Mouse (Mus musculus) retina, adult 2 months (tissue): Measurements from ENCODE around the gene Cblc.

Experiments used
- DNase-seq: peaks from one replicate; pipeline ENCODE4 v3.0.0-alpha.2; 2012; ENCODE audit warnings: low read depth, low spot score

Cblc gene

DNA sequence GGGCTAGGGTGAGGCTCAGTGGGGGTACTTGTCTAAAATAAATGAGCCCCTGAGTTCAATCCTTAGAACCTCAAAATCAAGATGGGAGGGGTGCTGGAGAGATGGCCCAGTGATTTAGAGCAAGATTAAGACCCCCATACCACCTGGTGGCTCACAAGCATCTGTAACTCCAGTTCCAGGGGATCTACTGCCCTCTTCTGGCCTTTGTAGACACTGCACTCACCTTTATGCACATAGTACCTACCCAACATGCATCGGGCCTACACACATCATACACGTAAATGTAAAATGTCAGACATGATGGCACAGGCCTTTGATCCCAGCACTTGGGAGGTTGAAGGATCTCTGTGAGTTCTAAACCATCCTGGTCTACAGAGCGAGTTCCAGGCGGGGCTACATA is 14.0 kb downstream of the Cblc start:
- no peak for DNase-seq

DNA sequence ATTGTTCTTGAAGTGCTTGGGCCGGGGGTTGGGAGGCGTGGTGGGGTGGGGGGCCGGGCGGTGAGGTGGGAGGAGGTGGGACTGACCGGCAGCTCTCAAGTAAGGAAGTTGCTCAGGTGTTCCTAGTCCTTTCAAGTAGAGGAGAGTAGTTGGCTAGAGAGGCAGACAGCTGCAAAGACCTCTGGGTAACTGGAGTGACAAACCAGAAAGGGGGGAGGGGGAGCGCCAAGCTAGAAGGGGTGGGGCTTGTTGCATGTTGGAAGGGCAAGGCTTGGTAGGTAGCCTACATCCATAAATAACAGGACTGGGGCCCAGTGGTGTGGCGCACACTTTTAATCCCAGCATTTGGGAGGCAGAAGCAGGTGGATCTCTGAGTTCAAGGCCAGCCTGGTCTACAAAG is 14.9 kb downstream of the Cblc start:
- no peak for DNase-seq

DNA sequence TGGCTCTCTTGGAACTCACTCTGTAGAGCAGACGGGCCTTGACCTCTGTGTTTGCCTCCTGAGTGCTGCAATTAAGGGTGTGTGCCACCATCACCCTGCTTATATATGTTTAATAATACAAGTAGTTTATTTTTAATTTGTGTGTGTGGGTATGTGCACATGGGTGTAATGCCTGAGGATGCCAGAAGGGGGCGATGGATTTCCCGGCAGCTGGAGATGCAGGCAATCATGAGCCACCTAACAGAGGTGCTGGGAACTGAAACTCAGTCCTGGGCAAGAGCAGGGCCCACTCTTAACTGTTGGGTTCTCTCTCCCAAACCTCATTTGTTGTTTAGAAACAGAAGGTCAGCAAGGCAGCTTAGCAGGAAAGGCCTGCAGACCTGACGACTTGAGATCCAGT is 16.7 kb downstream of the Cblc start:
- DNase-seq = no peak

DNA sequence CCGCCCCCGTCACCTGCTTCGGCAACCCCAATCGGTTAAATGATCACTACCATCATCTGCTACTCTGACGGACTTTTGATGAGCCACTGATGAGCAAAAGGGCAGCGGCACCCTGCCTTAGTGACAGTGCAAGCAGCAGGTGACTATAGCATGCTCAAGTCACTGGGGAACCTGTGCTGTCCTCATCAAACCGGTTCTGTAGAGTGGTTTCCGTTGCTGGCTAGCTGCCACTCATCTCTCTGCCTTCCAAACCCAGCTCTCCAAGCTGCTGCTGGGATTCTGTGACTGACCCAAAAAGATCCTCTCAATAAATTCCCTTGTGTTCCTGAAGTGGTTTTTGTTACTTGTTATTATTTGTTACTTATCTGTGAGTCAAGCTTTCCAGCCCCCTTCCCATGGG is 18.0 kb downstream of the Cblc start:
- DNase-seq = no peak

DNA sequence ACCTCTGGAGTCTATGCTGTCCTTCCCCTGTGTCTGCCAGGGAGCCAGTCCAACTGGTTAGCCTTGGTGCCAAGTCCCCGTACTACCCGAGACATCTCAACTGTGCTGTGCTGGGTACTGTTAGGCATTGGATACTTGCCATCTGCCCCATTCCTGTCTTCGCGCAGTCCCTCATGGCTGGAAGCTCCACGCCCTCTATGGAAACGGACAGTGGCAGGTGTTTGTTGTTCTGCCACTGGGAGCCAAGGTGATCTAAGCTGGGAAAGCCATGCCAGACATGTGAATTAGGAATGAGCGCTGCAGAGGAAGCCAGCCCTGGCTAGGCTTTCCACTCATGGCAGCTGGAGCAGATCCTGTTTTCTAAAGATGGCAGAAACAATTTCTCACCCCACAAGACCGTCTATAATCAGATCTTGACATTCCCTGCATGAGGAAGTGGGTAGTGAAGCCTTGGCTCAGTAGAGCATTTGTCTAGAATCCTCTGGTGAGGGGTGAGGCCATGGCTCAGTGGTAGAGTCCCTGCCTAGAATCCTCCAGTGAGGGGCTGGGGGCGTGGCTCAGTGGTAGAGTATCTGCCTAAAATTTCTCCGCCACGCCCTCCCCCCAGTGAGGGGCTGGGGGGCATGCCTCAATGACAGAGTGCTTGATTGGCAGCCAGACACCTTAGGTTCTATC is 19.4 kb downstream of the Cblc start:
- DNase-seq = no peak

DNA sequence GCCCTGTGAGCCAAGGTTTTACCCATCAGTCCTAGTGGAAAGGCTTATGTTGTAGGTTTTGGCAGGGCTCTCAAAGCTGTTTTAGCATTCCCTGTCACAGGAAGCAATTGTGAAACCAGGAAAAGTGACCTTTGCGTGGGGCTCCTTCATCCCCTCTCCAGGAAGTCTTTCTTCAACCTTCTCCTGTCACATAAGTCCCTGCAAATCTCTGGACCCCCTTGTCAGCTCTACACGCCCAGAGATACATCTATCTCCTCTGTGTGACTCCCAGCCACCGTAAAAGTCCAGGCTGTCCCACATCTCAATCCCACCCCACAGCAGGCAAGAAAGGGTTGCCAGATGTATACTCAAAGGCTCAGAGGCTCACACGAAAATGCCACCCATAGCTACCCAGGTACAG is 24.9 kb downstream of the Cblc start:
- no peak for DNase-seq

DNA sequence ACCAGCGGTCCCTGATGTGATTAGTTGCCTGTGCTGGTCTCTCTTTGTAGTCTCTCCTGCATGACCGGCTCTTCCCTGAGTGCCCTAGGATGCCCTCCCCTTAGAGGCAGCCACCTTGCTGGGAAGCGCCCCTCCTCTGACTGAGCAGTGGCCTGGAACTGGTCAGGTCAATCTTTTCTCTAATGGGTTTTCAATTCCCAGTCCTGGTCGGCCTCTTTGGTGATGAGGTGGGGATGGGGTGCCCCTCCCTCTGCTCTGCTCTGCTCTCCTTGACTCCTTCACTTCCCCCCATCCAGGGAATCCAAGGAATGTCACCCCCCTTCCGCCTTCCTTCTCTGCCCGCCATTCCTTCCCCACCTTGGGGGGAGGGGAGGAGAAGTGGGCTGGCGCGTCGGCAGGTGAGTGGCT is 25.6 kb downstream of the Cblc start, which contains the start of gene Bcam:
Bcam (minus strand) TSS at position 33 of the 408 bp plus-strand sequence.
- no peak for DNase-seq

DNA sequence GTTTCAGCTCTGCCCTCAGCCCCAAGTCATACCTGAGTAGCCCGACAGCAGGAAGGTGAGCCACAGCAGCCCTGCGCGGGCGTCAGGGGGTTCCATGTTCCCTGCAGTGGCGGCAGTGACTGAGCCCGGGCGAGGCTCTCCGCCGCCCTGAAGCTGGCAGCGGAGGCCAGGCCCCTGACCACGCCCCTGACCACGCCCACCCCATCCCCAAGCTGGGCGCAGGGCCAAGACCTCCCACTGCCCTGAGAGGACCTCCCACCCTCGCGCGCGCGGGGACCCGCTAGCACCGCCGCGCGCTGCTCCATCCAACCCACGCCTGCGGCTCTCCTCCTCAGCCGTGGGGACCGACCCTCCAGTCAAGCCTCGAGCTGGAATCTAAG is 26.2 kb downstream of the Cblc start:
- DNase-seq = no peak

DNA sequence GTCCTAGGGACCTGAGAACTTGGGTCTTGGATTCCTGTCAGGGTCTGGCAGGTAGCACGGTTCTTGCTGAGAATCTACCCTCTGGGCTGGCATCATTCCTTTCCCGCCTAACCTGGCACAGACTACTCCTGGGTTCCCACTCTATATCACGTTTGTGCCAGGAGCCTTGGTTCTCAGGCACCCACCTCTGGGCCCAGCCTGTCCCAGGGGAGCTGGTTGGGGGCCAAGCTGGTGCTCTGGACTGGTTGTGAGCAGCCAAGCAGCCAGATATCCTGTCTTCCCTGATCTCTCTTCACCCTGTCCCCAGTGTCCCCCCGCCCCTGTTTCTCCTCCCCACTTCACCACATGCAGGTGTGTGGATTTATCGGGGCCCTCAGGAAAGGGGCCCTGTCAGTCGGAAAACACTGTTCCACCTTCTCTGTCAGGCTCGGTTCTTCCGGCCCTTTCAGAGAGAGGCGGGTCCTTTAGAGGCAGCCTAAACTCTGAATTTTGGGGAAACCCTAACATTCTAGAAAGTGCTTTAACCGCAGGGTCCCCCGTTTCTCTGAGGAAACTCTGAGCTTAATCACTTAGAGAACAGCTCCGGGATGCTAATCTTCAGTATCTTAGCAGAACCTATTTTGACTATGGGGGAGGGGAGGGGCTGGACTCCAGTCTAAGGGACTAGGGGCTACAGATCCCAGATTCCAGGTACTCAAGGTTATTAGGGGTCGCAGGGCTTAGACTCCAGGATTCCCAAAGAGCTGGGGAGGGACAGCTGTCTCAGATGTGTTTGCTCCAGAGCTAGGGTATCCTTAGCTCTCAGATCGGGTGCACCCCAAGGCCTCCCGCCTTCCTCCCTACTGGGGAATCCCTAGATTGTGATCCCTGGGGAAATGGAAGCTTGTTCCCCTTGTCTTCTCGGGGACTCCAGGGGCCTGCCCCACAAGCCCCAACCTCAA is 26.9 kb downstream of the Cblc start:
- no peak for DNase-seq

DNA sequence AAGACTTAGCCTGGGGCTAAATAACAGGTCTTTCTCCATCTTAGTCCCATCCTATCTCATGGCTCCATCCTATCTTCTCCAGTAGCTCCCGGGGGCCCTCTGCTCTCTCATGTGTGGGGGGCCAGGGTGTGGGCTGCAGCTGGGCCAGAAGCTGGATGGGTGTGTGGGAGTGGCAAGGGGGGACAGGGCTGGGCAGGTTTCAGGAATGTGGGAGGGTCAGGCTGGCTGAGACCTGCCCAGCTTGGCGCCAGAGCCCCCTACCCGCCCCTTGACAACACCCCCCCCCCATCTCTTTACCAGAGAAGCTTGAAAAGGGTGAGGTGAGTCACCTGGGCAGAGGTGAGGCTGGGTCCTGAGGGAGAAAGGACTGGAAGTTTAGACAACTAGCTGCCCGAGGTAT is 27.6 kb downstream of the Cblc start:
- DNase-seq = no peak

DNA sequence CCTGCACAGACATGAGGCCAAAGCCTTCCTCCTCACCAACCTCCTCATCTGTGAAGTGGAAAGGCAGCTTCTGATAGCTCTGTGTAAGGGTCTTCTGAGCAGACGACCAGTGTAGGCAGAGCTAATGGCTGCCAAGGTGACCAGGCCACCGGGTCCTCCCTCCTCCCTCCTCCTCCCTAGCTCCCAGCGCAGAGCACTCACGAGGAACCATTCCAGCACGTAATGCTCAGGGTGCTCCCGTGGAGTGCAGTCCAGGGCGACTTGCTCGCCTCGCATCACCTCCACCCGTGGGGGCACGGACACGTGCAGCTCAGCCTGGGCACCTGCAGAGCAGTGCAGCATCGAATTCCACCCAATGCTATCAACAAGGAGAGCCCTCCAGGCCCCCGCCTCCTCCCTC is 28.4 kb downstream of the Cblc start:
- DNase-seq = no peak

DNA sequence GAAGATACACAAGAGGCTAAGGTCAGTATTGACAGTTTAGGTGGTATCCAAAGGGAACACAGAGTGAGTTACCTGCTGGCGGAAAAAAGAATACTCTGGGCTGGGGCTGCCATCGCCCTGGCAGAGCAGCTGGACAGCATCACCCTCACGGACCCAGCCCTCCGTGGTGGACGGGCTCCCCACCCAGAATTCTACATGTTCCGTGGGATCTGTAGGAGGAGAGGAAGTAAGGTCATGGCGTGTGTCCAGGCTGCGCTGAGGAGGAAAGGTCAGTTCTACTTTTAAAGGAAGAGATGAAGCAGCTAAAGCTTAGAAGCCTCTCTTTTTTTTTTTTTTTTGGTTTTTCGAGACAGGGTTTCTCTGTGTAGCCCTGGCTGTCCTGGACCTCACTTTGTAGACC is 32.0 kb downstream of the Cblc start:
- no peak for DNase-seq

DNA sequence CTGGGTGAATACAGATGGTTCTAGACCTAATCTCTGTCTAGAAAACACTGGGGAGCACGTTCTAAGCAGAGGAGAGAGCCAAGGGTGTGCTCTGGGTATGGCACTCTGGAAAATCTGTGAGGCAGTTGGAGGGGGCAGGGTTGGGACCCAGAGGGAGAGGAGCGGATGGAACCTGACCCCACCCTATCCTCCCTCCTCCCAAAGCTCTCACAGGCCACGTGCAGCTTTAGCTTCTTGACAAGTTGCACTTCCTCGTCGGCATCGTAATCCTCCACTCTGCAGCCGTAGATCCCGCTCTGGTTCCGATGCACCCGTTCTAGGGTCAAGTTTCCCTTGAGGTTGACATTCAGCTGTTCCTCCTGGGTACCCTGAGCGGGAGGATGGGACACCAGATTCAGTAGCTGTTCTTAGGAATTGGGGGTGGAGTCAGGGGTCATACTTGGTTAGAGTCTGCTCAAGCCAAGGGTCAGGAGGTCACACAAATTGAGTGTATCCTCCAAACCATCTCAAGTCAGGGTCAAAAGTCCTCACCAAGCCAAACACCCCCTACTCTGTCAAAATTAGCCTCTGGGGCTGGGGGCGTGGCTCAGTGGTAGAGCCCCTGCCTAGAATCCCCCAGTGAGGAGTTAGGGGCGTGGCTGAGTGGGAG is 32.7 kb downstream of the Cblc start:
- no peak for DNase-seq

DNA sequence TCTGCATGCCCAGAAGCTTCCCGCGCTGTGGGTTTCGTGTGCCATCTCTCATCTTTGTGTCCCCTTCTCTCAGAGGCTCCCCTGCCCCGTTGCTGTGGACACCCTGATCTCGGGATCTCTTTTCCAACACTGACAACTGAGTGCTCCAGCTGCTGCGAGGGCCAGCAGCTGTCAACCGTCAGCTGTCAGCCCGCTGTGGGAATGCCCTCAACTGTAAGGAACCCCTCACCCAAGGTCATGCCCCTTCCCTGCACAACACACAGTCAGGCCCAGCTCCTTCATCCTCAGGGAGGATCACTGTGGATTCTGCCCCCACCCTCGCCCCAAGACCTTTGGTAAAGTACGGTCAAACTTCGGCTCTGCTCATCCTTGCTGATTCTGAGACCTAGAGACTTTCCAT is 34.3 kb downstream of the Cblc start:
- DNase-seq = no peak

DNA sequence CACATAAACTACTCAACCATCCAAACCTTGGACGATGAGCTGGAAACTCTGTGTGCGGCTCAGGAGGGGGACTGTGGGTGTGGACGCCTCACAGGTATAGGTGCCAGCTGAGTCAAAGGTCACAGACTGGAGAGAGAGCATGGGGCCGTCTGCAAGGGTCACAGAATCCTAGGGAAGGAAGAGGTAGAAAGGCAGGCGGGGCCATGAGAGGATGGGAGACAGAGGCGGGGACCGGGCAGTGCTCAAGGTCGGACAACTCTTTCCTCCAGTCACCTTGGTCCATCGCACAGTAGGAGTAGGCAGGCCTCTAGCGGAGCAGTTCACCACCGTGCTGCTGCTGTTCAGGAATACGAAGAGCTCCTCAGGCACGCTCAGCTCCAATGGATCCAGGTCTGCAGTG is 36.6 kb downstream of the Cblc start:
- DNase-seq = no peak

DNA sequence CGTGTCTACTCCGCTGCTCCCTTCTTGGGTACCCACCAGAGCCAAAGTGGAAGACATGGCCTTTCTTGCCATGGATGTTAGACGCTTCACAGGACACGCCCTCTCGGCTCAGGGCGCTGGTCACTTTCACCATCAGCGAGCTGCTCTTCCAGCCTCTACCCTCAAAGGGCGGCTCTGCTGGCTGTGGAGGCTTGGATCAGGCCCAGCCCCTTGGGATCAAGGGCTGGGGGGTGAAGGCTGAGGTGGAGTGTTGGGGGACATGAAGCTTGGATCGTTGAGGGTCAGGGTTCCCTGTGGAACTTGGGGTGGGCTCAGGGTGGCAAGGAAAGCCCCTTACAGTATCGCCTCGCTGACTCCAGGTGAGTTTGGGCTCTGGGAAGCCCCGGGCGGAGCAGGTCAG is 38.0 kb downstream of the Cblc start:
- no peak for DNase-seq

DNA sequence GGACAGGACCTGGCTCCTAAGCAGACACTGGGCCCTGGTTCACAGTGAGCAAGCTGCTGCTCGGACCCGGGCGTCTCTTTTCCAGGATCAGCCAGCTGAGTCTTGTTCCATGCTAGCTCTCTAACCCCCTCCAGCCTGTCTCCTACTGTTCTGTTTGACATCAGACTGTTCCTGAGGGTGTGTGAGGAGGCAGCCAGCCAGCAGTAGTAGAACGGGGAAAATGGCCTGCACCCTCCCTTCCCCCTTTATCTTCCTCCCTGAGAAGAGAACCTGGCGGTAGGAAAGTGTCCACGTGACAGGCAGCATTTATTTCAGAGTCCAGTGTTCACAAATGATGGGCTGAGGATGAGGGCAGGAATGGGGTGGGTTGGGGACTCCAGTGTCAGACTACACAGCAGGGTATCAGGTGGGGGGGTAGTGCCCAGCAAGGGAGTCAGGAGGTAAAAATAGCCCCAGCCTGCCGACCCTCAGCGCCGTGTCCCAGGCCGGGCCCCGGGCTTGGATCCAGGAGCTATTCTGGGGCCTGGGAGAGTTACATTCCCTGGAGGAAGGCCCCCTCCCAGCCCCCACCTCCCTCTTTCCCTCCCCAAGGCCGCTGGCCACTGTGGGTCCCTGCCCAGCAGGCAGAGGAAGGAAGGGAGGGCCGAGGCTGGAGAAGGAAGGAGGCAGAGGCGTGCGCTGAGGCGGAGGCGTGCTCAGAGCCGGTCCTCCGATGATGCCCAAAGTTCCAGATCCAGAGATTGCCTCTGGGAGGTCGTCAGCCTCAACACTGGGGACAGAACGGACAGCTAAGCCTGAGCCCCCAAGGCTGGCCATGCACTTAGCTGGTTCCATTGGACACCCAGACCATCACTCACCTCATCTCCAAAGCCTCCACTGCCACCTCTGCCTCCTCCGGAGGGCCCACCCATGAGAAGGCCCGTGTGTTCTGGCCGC is 40.5 kb downstream of the Cblc start:
- DNase-seq = no peak

DNA sequence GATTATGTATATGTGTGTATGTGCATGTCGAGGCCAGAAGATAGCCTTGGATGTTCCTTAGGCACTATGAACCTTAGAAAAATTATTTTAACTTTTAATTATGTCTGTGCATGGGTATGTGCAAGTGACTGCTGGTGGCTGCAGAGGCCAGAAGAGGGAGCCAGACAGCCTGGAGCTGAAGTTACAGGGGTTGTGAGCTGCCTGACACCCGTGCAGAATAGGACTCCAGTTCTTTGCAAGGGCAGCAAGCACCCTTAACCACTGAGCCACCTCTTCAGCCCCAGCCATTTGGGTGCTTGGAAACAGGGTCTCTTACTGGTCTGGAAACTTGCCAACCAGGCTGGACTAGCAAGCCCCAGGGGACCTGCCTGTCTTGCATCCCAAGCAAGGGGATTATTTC is 41.6 kb downstream of the Cblc start:
- DNase-seq = no peak

DNA sequence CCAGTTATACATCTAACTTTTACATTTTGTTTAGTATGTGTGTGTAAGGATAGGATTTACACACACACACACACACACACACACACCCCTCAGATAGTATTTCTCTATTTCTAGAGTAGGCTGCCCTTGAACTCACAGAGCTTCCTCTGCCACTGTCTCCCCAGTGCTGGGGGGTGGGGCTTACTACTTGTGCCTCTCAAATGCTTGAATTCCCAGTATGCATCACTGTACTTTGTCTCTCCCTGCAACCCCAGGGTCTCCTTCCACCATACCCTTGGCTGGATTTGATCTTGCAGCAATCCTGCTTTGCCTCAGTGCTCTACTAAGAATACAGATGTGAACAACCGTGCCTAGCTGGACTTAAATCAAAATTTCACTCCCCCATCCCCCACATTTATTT is 42.5 kb downstream of the Cblc start:
- no peak for DNase-seq

DNA sequence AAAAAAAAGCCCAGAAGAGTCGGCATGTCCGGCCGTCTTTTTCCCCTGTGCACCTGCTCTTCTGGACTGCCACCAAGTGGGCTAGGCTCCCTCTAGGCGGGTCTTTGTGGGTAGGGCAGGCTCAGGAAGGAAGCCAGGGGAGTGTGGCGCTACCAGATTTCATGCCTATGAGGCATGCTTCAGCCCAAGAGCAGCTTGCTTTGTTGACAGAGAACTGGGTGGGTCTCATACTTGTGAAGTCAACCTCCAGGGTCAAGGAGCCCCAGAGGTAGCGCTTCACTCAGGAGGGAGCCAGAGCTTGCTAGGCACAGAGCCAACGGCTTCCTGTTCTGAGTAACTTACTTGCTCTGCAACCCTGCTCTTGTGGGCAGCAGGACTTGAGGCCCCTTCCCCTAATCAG is 43.0 kb downstream of the Cblc start:
- no peak for DNase-seq

DNA sequence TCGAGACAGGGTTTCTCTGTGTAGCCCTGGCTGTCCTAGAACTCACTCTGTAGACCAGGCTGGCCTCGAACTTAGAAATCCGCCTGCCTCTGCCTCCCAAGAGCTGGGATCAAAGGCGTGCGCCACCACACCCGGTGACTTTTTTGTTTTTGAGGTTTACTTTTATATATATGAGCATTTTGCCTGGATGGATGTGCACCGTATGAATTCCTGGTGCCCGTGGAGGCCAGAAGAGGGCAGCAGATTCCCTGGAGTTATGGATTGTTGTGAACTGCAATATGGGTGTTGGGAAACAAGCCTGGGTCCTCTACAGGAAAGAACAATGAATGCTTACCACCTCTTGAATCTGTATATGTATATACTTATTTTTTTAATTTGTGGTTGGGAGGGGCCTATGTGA is 44.0 kb downstream of the Cblc start:
- DNase-seq = no peak

DNA sequence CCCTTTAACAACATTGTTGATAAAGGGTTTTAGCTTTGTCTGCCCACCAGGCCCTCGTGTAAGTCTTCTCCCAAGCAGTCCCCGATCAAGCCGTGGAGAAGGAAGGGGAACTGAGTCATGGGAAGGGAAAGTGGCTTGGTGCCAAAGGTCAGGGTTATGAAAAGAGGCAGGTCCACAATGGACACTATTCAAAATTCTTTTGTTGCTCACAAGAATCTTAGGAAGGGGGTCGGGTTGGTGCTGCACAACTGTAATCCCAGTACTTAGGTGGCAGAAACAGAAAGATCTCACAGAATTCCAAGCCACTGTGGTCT is 45.6 kb downstream of the Cblc start:
- DNase-seq = no peak
